Mouse (Mus musculus) neural tube, embryonic 11.5 days (tissue): ENCODE data around the gene Ctnna3. TPM values are rescaled to one million over a fixed set of nuclear protein-coding genes. Genes with fewer than 3 reads are reported as not detected.

Experiments
- ATAC-seq: fragments of 200-750 bp; cut with Nextera tagmentation; 2 replicates; pipeline ENCODE4 v1.8.0; 2017; ENCODE audit warnings: moderate number of reproducible peaks, mild to moderate bottlenecking, moderate TSS enrichment, moderate library complexity; ENCODE audit not compliant: insufficient read depth, low FRiP score, low TSS enrichment
- DNase-seq: peaks from one replicate; pipeline ENCODE4 v3.0.0-alpha.2; 2015; ENCODE audit warnings: low spot score
- H3K27ac ChIP-seq: fragments of 300-500 bp; sonication (generic); 2 replicates; pipeline ENCODE4 v1.5.1; 2014; ENCODE audit warnings: low read depth, mild to moderate bottlenecking, low read length
- H3K27me3 ChIP-seq: fragments of 300-500 bp; sonication (generic); 2 replicates; pipeline ENCODE4 v1.6.1; 2014; ENCODE audit warnings: mild to moderate bottlenecking, low read length, mixed read lengths; ENCODE audit not compliant: control insufficient read depth, insufficient read depth
- H3K36me3 ChIP-seq: fragments of 300-500 bp; sonication (generic); 2 replicates; pipeline ENCODE4 v1.6.1; 2014; ENCODE audit warnings: mild to moderate bottlenecking, low read length, moderate library complexity, mixed read lengths; ENCODE audit not compliant: control insufficient read depth, insufficient read depth
- H3K4me1 ChIP-seq: fragments of 300-500 bp; sonication (generic); 2 replicates; pipeline ENCODE4 v1.6.1; 2014; ENCODE audit warnings: low read length, mixed read lengths; ENCODE audit not compliant: control insufficient read depth, insufficient read depth
- H3K4me2 ChIP-seq: fragments of 300-500 bp; sonication (generic); 2 replicates; pipeline ENCODE4 v1.6.1; 2014; ENCODE audit warnings: low read depth, mild to moderate bottlenecking, moderate library complexity
- H3K4me3 ChIP-seq: fragments of 300-500 bp; sonication (generic); 2 replicates; pipeline ENCODE4 v1.5.1; 2014; ENCODE audit warnings: low read depth, low read length
- H3K9ac ChIP-seq: fragments of 300-500 bp; sonication (generic); 2 replicates; pipeline ENCODE4 v1.6.1; 2014; ENCODE audit warnings: mild to moderate bottlenecking, low read length
- H3K9me3 ChIP-seq: fragments of 300-500 bp; sonication (generic); 2 replicates; pipeline ENCODE4 v1.6.1; 2016; ENCODE audit warnings: low read length; ENCODE audit not compliant: control insufficient read depth
- WGBS: fragments of 180-500 bp; shearing (Covaris S2); extraction: QIAGEN DNeasy Blood & Tissue Kit; methylation state at CpG from one replicate; pipeline ENCODE4 v1.1.7; 2014; 5-methylcytosine and 5-hydroxymethylcytosine counted together
- polyA plus RNA-seq: library from polyadenylated mRNA; unstranded; fragments of >200 nt; fragmentation: Nextera tagmentation; extraction: Ambion mirVana; gene quantifications from 2 replicates; pipeline ENCODE4 v1.2.1, GENCODE M21; 2014

Ctnna3 gene
- polyA plus RNA-seq, 1 experiment from 2014 or later: 0.33 TPM

DNA sequence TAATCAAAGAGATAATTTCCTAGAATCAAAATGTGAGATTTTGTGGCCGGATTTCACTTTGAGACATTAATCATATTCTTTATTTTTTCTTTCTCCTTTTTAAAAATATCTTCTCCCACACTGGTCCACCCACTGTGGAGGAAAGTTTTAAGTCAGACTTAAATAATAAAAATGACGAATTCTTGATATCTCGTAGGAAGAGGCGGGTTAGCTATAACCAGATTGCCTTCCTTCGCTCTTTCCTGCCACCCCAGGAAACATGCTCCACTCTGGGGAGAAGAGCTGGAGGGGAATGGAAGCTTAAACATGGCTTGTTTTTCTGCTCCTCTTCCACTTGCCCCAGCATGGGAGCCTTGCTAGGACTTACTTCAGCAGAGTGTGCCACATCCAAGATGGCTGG is 169.5 kb downstream of the Ctnna3 start:
- WGBS: 98% methylated on average over 5 of the region's 5 CpGs
- Histone ChIP-seq H3K27ac (no peak overlapping the region), H3K4me3 (no peak overlapping the region), H3K27me3 (no peaks in the 10 kb centered on the region), H3K36me3 (no peaks in the 10 kb centered on the region), H3K9me3 (no peaks in the 10 kb centered on the region), H3K4me2 (no peak overlapping the region), H3K9ac (no peak overlapping the region), H3K4me1 (no peaks in the 10 kb centered on the region)
- DNase-seq (no peak), ATAC-seq (no peak)

DNA sequence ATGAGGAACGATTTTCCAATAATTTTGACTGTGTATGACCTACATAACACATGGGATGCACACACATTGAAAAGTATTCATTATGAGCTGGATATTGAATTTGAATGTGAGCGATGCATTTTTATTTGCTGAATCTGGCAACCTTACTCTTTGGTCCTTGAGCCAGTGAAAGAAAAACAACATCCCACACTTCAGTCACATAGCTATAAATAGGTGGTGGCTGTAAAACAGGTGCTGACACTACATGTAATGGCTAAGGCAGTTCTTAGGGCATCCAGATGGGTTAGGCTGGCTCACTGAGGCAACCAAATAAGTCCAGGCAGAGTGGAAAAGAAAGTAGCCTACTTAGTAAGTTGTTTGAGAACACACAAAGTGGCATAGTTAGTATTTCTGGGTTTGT is 171.3 kb downstream of the Ctnna3 start:
- H3K27ac ChIP-seq: no peak overlapping the region
- no peak overlapping the region for H3K4me3 ChIP-seq
- H3K27me3 ChIP-seq: no peaks in the 10 kb centered on the region
- no peak for ATAC-seq
- H3K36me3 ChIP-seq: no peaks in the 10 kb centered on the region
- H3K4me2 ChIP-seq: no peak overlapping the region
- DNase-seq: no peak
- no peak overlapping the region for H3K9ac ChIP-seq
- H3K4me1 ChIP-seq: no peaks in the 10 kb centered on the region
- WGBS: 84% methylated on average over 2 of the region's 2 CpGs
- H3K9me3 ChIP-seq: no peaks in the 10 kb centered on the region

- Histone ChIP-seq H3K27me3 (no peaks in the 10 kb centered on the region), H3K9me3 (no peaks in the 10 kb centered on the region), H3K36me3 (no peaks in the 10 kb centered on the region), H3K27ac (no peak overlapping the region), H3K4me3 (no peak overlapping the region), H3K4me1 (no peaks in the 10 kb centered on the region), H3K4me2 (no peak overlapping the region), H3K9ac (no peak overlapping the region)
- DNase-seq (no peak), ATAC-seq (no peak)
- WGBS: 89% methylated on average over 1 of the region's 1 CpGs
These were observed 198.6 kb downstream of the Ctnna3 start for GRCm38 (mm10) chr10:63628546-63628945.

DNA sequence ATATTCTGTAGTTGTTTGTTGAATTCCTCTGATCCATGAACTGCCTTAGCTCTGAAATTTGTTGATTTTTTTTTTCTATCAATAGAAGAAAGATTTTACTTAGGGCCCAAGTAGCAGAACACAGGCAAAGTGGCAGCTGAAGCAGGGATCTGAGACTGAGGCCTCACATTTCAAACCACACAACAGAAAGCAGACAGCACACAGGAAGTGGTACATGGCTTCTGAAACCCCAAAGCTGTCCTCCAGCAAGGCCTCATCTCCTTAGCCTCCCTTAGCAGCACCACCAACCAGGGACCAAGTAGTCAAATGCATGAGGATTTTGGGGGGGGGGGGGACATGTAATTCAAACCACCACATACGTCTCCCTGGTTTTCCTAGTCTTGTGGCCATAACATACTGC is 204.0 kb downstream of the Ctnna3 start:
- DNase-seq (no peak), ATAC-seq (no peak)
- H3K9ac ChIP-seq: no peak overlapping the region
- no peak overlapping the region for H3K4me3 ChIP-seq
- no peaks in the 10 kb centered on the region for H3K9me3 ChIP-seq
- no peak overlapping the region for H3K4me2 ChIP-seq
- WGBS: 86% methylated on average over 1 of the region's 1 CpGs
- no peaks in the 10 kb centered on the region for H3K4me1 ChIP-seq
- no peaks in the 10 kb centered on the region for H3K27me3 ChIP-seq
- no peaks in the 10 kb centered on the region for H3K36me3 ChIP-seq
- no peak overlapping the region for H3K27ac ChIP-seq

GRCm38 (mm10) chr10:63637987-63638386 is 208.1 kb downstream of the Ctnna3 start:
- no peak overlapping the region for H3K9ac ChIP-seq
- no peak overlapping the region for H3K4me3 ChIP-seq
- H3K27me3 ChIP-seq: no peaks in the 10 kb centered on the region
- no peaks in the 10 kb centered on the region for H3K36me3 ChIP-seq
- 87% methylated on average over 5 of the region's 5 CpGs for WGBS
- no peaks in the 10 kb centered on the region for H3K9me3 ChIP-seq
- no peaks in the 10 kb centered on the region for H3K4me1 ChIP-seq
- no peak overlapping the region for H3K4me2 ChIP-seq
- DNase-seq: no peak
- H3K27ac ChIP-seq: no peak overlapping the region
- no peak for ATAC-seq

GRCm38 (mm10) chr10:63647300-63647699 is 217.4 kb downstream of the Ctnna3 start:
- WGBS: 24% methylated on average over 3 of the region's 3 CpGs
- Histone ChIP-seq H3K9me3 (no peaks in the 10 kb centered on the region), H3K36me3 (no peaks in the 10 kb centered on the region), H3K4me2 (no peak overlapping the region), H3K27ac (no peak overlapping the region), H3K9ac (no peak overlapping the region), H3K27me3 (no peaks in the 10 kb centered on the region), H3K4me3 (no peak overlapping the region), H3K4me1 (no peaks in the 10 kb centered on the region)
- ATAC-seq (no peak), DNase-seq (no peak)

DNA sequence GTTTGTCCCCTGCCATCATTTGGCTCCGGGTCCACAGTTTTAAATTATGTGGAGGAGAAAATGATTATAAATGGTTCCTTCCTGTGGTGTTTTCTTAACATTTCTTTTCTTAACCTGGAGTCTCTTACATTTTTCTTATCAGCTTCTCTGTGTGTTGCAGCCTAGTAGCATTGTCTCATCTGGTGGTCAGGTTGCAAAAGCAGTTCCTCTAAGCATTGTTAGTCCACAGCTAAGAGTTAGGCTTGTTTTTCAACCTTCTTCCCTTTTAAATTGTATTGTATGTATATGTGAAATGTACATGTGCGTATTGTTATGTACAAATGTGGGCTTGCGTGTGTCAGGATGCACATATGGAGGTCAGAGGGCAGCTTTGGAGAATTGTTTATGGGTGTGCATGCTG is 220.4 kb downstream of the Ctnna3 start:
- DNase-seq: no peak
- no peaks in the 10 kb centered on the region for H3K36me3 ChIP-seq
- H3K9me3 ChIP-seq: no peaks in the 10 kb centered on the region
- WGBS: 82% methylated on average over 3 of the region's 3 CpGs
- no peaks in the 10 kb centered on the region for H3K27me3 ChIP-seq
- H3K4me3 ChIP-seq: no peak overlapping the region
- no peaks in the 10 kb centered on the region for H3K4me1 ChIP-seq
- no peak overlapping the region for H3K4me2 ChIP-seq
- H3K27ac ChIP-seq: no peak overlapping the region
- ATAC-seq: no peak
- no peak overlapping the region for H3K9ac ChIP-seq

DNA sequence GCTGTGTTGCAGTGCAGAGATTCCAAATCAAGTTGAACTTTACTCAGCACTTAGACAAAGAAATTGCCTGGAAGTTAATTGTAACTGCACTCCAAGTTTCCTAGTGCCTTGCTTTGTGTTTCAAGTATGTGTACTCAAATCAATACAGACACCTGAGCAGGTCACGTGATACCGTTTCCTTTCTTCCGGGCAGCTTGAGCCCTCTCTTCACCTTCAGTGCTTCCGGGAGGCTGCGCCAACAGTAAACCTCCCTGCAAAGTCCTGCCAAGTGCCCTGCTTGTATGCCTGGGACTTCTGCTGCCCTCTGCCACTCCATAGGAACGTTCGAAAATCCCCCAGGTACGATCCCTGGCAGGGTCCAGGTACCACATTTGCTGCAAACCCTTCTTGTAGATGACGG is 223.0 kb downstream of the Ctnna3 start:
- ATAC-seq (no peak), DNase-seq (no peak)
- H3K36me3 ChIP-seq: no peaks in the 10 kb centered on the region
- no peaks in the 10 kb centered on the region for H3K27me3 ChIP-seq
- H3K9ac ChIP-seq: no peak overlapping the region
- WGBS: 88% methylated on average over 9 of the region's 9 CpGs
- H3K9me3 ChIP-seq: no peaks in the 10 kb centered on the region
- H3K4me2 ChIP-seq: no peak overlapping the region
- no peak overlapping the region for H3K4me3 ChIP-seq
- H3K27ac ChIP-seq: no peak overlapping the region
- no peaks in the 10 kb centered on the region for H3K4me1 ChIP-seq

DNA sequence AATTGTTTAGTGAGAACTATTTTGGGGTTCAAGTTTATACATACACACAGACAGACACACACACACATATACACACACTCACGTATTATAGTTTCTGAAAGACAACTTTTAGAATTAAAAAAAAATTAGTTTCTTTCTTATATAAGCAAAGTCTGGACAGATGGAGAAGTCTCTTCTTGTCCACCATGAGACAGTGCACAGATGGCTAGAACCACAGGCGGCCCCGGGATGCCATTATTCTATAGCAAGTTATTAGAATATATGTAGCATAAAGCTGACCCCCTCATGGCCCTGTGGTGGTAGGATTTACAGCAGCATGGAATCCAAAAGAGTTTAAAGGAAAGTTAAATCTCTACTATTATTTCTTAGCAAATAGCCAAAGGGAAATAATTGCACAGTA is 223.7 kb downstream of the Ctnna3 start:
- H3K9ac ChIP-seq: no peak overlapping the region
- ATAC-seq: no peak
- H3K27ac ChIP-seq: no peak overlapping the region
- H3K36me3 ChIP-seq: no peaks in the 10 kb centered on the region
- no peak for DNase-seq
- H3K9me3 ChIP-seq: no peaks in the 10 kb centered on the region
- no peaks in the 10 kb centered on the region for H3K27me3 ChIP-seq
- no peak overlapping the region for H3K4me3 ChIP-seq
- 88% methylated on average over 3 of the region's 3 CpGs for WGBS
- no peak overlapping the region for H3K4me2 ChIP-seq
- no peaks in the 10 kb centered on the region for H3K4me1 ChIP-seq
